ENCODE assay signal across 1 mouse cellular context in the genomic region with DNA sequence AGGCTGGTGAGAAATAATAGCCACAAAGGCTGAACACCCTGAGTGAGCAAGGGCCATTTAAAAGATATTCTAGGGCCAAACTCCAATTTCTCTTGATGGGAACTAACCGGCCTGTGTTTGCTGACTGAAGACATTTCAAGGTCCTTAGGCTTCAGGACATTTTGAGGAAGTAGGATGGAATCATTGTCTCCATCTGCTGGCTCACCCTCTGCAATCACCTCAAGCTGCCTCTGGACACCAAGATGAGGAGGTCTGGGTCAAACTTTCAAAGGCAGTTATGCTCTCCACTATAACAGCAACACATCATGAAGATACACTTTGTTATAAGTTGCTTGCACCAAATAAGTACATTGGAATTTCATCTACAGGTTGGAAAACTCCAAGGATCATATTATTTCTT.
TF ChIP-seq lines count a peak whose summit lies in the region.

No protein-coding gene starts in this region.

TF ChIP-seq in MEL, 35 proteins besides CTCF, POLR2A, EP300 and RAD21:
- TF ChIP-seq SMC3 (IDR thresholded peaks at IDR 0.05; ENCODE audit: low read depth, low read length): peak; percentile 21; the same call in 1 of the 2 replicates
- TF ChIP-seq MAZ (IDR thresholded peaks at IDR 0.05; ENCODE audit: low read depth, low read length): no peak
- TF ChIP-seq ELF1 (IDR thresholded peaks at IDR 0.05; ENCODE audit: low read depth, low read length): no peak
- no peak for TF ChIP-seq TBP (IDR thresholded peaks at IDR 0.05; ENCODE audit: low read depth, low read length)
- TF ChIP-seq CHD1 (IDR thresholded peaks at IDR 0.05; ENCODE audit: low read depth, low read length): no peak
- TF ChIP-seq ZMIZ1 (IDR thresholded peaks at IDR 0.05; ENCODE audit: low read depth, low read length): no peak
- TF ChIP-seq TAL1 (IDR thresholded peaks at IDR 0.05; ENCODE audit: low read length): peak; percentile 67
- TF ChIP-seq ZKSCAN1 (IDR thresholded peaks at IDR 0.05; ENCODE audit: low read depth, low read length): no peak
TF ChIP-seq in MEL: peak in this region for 2.
